Mouse (Mus musculus) layer of hippocampus, adult 11-12 months (tissue): ENCODE measurements at regions not wholly inside any gene's neighbourhood (a gene's known extent, or its start where the extent isn't known, plus 50 kb on each side); places are given as distances from the start of the nearest gene placed in this dataset.
"Not testable (repeated sequence)": the region's sequence is repeated elsewhere in the genome, so short reads cannot be mapped to it uniquely, and the experiment has no call there.

Source experiments
- DNase-seq: peaks from one replicate; pipeline ENCODE4 v3.0.0; 2022; ENCODE audit warnings: low spot score

GRCm38 (mm10) chr17:85881636-85882170, 193.6 kb upstream of the Six2 start:
- no peak for DNase-seq

- DNase-seq, result no peak
Observed at GRCm38 (mm10) chr17:85881046-85881445, 193.0 kb upstream of the Six2 start.

DNA sequence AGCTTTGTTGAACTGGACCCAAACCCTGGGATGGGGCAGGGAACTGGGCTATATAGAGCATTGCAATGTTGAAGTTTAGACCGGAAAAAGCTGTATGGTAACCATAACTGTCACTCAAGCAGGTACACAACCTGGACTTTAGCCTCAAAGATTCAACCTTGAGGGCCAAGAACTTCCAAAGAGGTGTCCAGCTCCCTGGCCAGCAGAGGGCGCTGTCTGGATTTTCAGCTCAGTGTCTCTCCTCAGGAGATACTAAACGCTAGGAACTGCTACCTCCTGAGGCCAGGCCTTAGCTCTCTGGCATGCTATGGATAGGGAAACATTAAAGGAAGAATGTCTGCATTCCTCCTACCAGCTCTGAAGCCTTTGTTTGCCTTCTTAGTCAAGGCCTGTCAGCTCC, 189.4 kb upstream of the Six2 start:
- DNase-seq, result peak; percentile 22

- DNase-seq, result no peak
Observed at GRCm38 (mm10) chr17:85876853-85877252, 188.8 kb upstream of the Six2 start.

GRCm38 (mm10) chr17:85873853-85874586, 185.9 kb upstream of the Six2 start:
- no peak for DNase-seq

DNA sequence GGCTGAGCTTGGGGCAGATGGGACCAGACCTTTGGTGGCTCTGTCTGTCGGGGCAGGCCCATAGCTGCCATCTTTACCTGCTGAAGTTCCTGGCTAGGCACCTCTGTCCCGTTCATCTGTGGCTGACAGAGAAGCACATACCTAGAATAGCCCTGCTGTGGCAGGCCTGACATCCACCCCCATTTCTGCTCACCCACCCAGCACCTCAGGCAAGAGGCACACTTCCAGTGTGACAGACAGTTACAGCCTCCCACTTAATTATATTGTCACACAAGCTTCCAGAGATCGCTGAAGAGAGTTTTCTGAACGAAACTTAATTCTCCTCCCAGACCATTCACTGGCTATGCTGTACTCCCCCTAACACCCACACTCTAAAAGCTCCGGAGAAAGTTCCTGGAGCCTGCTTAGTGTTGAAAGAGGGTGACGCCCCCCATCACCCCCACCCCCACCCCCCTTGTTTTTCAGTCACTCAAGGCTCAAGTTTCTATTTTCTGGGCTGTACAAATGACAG, 184.9 kb upstream of the Six2 start:
- DNase-seq, result no peak

- no peak for DNase-seq
Observed at GRCm38 (mm10) chr17:85870406-85870805, 182.3 kb upstream of the Six2 start.

GRCm38 (mm10) chr17:85869179-85869578, 181.1 kb upstream of the Six2 start:
- no peak for DNase-seq

DNA sequence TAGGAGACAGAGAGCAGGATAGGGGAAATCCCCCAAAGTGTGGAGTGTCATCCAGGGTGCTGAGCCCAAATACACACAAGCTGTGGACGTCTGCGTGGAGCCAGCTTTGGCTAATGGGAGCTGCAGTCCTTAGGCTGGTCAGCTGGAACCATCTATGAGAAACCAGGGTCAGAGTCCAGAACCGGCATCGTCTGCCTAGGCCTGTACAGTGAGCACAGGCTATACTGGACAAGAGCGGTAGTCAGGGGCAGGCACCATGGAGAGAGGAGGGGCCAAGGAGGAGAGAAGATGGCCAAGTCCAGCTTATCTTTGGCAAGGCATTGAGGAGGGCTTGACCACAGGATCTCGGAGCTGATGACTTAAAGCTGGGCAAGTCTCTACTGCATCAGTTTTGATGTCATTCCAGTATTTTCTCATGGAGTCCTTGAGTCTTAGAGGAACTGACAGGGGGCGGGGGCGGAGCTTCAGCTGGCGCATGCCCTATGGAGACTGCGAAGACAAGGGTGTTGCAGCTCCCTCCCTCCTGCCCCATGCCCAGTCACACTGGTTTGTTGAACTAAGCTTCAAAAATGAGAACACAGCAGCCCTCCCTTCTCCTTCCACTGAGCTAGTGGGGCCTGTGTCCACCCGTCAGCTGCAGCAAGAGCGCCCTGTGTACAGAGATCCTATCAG, 180.0 kb upstream of the Six2 start:
- DNase-seq, result no peak

DNA sequence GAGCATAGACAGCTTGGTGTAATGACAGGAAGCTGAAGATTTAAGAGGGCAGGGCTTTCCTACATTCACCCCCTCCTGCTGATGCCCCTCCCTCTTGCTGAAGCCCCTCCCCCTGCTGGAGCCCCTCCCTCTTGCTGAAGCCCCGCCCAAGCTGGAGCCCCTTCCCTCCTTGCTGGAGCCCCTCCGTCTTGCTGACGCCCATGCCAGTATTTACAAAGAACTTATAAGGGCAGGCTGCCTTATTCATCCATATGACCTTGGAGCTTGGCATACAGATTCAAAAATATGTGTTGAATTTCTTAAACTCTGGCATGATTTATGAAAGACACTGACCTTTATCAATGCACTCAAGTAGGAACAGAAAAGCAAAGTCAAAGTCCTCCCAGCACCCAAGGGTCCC, 178.5 kb upstream of the Six2 start:
- DNase-seq, result no peak

DNA sequence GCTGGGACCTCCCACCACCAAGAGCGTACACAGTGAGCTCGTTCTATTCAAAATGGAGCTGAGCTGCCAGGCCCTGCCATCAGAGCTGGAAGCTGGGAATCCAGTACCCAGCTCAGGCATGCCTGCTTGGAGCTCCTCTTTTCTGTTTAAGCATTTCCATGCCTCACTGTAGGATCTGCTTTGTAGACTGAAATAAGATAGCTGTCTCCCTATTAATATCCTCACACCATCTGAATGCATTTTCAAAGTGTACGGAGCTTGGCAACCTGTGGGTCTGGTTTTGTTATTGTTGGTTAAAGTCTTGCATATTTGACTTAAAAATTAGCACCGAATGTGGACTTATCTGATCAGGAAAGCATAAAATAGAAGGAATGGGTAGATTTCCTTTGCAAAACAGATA, 177.9 kb upstream of the Six2 start:
- no peak for DNase-seq

DNA sequence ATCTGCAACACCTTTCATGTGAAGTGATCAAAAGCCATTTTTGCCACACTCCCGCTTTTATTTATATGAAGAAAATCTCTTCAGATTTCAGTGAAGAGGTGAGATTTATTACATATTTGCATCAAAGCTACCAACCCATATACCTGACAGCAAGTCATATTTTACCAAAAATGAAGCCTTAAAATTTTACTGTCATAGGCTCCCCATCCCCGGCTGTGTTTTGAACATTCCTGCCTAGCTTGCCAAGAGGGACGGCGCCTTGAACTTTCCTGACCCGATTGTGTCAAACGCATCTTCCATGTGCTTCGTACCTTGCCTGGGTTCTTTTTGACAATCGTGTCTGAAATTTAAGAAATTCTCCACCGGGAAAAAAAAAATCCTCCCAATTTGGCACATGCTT, 173.3 kb upstream of the Six2 start:
- no peak for DNase-seq

GRCm38 (mm10) chr17:85860797-85861196, 172.7 kb upstream of the Six2 start:
- no peak for DNase-seq

DNA sequence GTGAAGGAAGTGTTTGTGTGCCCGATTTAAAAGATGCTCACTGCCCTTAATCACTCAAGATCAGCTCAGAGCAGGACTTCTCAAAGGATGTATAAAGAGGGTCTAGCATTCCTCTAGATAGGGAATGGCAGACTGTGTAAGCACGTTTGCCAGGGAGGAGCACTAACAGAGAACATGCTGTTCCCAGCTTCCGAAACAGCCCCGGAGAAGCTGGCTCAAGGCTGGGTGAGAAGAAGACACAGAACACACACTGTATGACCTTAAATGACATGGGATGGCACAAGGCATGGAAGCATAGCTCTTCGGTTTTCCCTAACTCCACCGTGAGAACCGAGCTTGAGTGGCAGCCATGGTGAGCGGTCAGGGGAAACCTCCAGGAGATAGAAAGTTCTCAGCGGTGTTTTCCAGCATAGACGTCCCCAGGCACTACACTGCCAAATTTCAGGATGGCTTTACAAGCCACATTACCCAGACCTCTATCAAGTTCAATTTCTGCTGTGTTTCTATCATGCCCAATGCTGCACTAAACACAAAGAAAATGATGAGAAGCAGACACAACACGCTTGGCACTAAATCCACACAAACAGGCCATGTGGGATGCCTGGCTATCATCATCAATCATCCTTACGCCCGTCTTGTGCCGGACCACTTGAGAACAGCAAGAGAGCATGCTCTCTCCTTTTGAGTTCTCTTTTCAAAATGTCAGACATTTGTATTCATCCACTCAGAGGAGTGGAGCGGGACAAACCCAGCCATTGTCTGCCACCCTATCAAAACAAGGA, 172.0 kb upstream of the Six2 start:
- no peak for DNase-seq

- DNase-seq, result no peak
Observed at GRCm38 (mm10) chr17:85858516-85858915, 170.4 kb upstream of the Six2 start.

DNA sequence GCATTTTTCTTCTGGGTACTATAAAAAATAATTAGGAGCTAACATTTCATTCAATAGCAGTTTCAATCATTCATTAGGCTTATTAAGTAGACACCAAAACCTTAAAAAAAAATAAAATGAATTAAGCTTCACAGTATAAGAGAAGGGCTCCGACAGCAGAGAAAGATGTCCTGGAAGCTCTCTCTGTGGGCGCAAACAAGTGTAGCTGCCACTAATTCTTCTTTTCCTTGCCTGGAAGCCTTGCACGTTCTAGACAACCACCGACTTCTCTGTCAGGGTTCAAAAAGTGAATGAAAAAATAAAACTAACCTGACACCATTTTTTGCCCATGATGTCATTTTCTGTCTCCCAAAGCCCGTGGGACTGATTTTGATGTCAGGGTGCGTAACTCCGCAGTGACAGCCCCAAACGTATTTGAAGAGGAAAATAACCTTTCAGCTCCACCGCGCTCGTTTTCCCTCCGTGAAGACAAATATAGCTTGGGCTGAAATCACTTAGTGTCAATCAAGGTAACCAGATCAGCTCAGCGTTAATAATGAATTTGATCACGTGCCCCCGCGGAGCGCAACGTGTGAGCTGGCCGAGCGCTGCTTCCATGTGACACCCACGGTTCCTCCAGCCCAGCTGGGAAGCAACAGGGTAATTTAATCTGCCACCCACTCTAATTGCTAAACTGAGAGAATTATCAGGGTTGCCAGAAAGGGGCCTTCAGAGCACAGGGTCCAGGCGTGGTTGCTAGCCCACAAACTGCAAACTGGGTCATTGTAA, 169.8 kb upstream of the Six2 start:
- DNase-seq, result peak; percentile 37

GRCm38 (mm10) chr17:85856894-85857293, 168.8 kb upstream of the Six2 start:
- DNase-seq, result not testable (repeated sequence)

DNA sequence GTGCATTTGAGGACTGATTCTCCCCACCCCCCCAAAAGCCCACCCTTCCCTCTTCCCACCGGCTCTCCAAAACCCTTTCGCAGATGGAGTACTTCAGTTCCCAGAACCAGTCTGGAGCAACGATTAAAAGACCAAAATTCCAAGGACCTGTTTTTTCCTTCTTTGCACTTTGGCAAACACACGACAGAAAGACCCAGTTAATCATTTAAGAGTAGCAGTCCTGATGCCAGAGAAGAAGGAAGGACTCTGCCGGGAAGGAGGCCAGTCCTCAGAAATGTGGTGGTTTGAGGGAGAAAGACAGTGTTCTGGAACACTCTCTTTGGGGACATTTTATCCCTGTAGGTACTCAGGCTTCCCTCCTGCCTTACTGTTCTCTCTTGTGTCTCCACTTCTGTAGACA, 165.1 kb upstream of the Six2 start:
- DNase-seq, result no peak

DNA sequence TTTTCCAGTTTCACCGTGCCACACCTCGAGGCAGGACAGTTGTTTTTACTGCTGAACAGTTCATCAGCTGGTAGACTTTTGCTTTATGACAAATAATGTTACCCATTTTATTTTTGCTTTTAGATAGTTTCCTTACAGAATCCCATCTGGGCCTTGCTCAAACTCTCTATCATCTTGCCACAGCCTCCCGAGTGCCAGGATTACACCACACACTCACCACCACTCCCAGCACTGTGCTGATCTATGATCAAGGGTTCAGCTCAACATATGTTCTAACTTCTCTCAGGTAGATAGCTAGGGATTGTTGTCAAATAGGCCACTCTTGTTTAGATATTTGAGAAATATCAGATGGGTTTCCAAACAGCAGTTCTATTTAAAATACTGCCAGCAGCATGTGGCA, 160.5 kb upstream of the Six2 start:
- DNase-seq, result no peak

GRCm38 (mm10) chr17:85847756-85848155, 159.7 kb upstream of the Six2 start:
- no peak for DNase-seq

DNA sequence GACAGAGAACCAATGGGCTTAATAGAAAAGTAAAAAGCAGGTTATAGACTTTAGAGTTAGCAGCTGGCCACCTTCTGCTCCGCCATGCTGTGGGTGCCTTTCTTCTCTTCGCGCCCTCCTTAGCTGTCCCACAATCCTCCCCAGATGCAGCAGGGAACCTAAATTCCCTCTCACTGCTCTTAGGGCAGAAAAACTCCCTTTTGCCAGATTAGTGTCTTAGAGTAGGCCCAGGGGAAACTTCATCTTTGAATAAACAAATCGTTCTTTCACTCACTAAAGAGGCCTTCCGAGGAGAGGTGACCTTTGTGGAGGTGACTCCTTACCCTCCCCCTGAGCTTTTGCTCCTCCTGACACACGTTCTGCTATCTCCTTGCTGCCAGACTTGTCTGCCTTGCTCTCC, 157.0 kb upstream of the Six2 start:
- DNase-seq, result no peak

DNA sequence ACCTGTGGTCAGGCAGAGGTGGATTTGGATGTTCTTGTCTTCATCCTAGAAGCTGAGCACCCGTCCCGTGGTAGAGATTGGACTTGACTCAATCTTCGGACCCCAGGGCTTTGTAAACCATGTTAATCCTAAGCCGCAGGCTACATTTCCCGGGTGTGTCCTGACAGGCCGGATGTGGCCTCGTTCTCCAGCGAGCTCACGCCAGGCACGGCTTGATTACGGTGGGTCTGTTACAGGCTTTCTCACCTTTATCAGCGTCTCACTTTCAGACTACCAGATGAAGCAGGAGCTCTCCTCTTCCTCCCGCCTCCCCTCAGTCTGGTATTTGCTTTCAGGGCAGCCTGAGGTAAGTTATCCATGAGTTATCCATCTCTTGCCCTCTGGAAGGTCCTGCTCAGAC, 156.4 kb upstream of the Six2 start:
- no peak for DNase-seq
